Mouse (Mus musculus) small intestine, adult 2 months (tissue): ENCODE results near the gene Wrb. TPM values are rescaled to one million over a fixed set of nuclear protein-coding genes. Genes with fewer than 3 reads are reported as not detected.
A peak's percentile ranks its signal among the peaks of the same experiment; 100 is the strongest.

Experiments used
- H3K27ac ChIP-seq: fragments of 200-500 bp; 2 replicates; pipeline ENCODE4 v1.5.1; 2012; ENCODE audit warnings: low read depth, low read length, control low read depth, inconsistent platforms; ENCODE audit not compliant: insufficient read depth
- H3K27me3 ChIP-seq: fragments of 200-500 bp; 2 replicates; pipeline ENCODE4 v1.6.1; 2012; ENCODE audit warnings: mild to moderate bottlenecking, moderate library complexity, low read length, inconsistent platforms; ENCODE audit not compliant: control insufficient read depth, insufficient read depth
- H3K36me3 ChIP-seq: fragments of 200-500 bp; 2 replicates; pipeline ENCODE4 v1.6.1; 2012; ENCODE audit warnings: mild to moderate bottlenecking, low read length, control low read depth, inconsistent platforms; ENCODE audit not compliant: control insufficient read depth, insufficient read depth
- H3K4me1 ChIP-seq: fragments of 200-500 bp; 2 replicates; pipeline ENCODE4 v1.6.1; 2012; ENCODE audit warnings: low read length, inconsistent platforms, mixed read lengths; ENCODE audit not compliant: control insufficient read depth, insufficient read depth, insufficient read length
- H3K4me3 ChIP-seq: fragments of 200-500 bp; 2 replicates; pipeline ENCODE4 v1.5.1; 2012; ENCODE audit warnings: low read depth, mild to moderate bottlenecking, control low read depth, inconsistent platforms, low read length, moderate library complexity
- CTCF ChIP-seq: fragments of 200-500 bp; IDR thresholded peaks from 2 replicates; pipeline ENCODE4 v1.5.1; 2012; ENCODE audit warnings: low read depth, mild to moderate bottlenecking, control low read depth, inconsistent platforms, low read length, moderate library complexity, mixed read lengths; ENCODE audit not compliant: insufficient replicate concordance, insufficient read length; ENCODE audit errors: extremely low read depth
- POLR2A ChIP-seq: fragments of 200-500 bp; IDR thresholded peaks from 2 replicates; pipeline ENCODE4 v1.6.1; 2012; ENCODE audit warnings: low read depth, mild to moderate bottlenecking, control low read depth, inconsistent platforms, low read length, moderate library complexity
- WGBS: fragments of 180-500 bp; shearing (Covaris S2); methylation state at CpG from one replicate; pipeline ENCODE4 v1.1.7; 2018; 5-methylcytosine and 5-hydroxymethylcytosine counted together
- polyA plus RNA-seq: library from polyadenylated mRNA; depleted of rRNA; stranded (reverse); fragments of >200 nt; gene quantifications from 2 replicates; pipeline ENCODE4 v1.2.3, GENCODE M21; 2012

Gene Wrb
- polyA plus RNA-seq, 1 experiment = 15.5 TPM

GRCm38 (mm10) chr16:96158511-96159080 is 13.4 kb downstream of the Wrb start:
- Histone ChIP-seq H3K36me3 (no peaks in the 10 kb centered on the region), H3K4me1 (peaks cover 4% of the 10 kb centered on the region; the same call in 1 of the 2 replicates), H3K27ac (no peak overlapping the region), H3K27me3 (no peaks in the 10 kb centered on the region), H3K4me3 (peak overlapping the region; percentile 60)
- TF ChIP-seq CTCF = no peak
- no peak for TF ChIP-seq POLR2A
- 80% methylated on average over 12 of the region's 12 CpGs for WGBS

DNA sequence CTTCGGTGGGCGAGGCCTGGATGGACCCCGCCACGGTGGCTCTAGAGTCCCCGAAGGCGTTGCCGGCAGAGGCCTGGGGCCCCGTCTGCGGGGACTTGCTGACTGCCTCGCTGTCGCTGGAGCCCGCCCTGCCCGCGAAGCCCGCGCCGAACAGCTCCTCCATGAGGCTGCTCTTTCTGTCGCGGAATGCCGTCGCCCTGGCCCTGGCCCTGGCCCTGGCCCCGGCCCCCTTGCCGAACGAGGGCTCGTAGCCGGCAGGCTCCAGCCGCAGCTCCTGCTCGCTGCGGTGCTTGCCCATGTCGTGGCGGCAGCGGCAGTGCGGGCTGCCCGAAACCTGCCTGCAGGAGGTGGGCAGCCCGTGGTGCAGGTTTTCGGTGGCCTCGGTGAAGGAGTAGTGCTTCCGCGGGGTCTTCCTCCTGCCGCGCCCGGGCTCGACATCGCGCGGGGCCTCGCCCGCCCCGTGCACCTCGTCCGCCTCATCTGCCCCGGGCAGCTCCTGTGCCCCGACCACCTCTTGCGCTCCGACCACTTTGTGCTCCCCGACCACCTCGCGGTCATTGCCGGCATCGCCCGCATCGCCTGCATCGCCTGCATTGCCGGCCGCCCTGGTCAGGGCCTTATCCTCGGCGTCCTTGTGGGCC is 14.0 kb downstream of the Wrb start:
- Histone ChIP-seq H3K27ac (no peak overlapping the region), H3K36me3 (no peaks in the 10 kb centered on the region), H3K4me1 (peaks cover 4% of the 10 kb centered on the region; the same call in 1 of the 2 replicates), H3K4me3 (peak overlapping the region; percentile 60), H3K27me3 (no peaks in the 10 kb centered on the region)
- 1% methylated on average over 64 of the region's 67 CpGs for WGBS
- TF ChIP-seq POLR2A = no peak
- 0 out of 2 replicates have a peak, but pooled peaks have one; percentile 23 for TF ChIP-seq CTCF

- WGBS = 90% methylated on average over 20 of the region's 20 CpGs
- TF ChIP-seq POLR2A (no peak), CTCF (no peak)
- no peaks in the 10 kb centered on the region for H3K27me3 ChIP-seq
- no peak overlapping the region for H3K27ac ChIP-seq
- peak overlapping the region; percentile 60; the same call in 1 of the 2 replicates for H3K4me3 ChIP-seq
- H3K4me1 ChIP-seq = peaks cover 4% of the 10 kb centered on the region; the same call in 1 of the 2 replicates
- no peaks in the 10 kb centered on the region for H3K36me3 ChIP-seq
These were observed 14.7 kb downstream of the Wrb start for GRCm38 (mm10) chr16:96159794-96160346.

GRCm38 (mm10) chr16:96160927-96161326 is 15.7 kb downstream of the Wrb start:
- no peaks in the 10 kb centered on the region for H3K36me3 ChIP-seq
- no peak for TF ChIP-seq POLR2A
- TF ChIP-seq CTCF = no peak
- no peak overlapping the region for H3K4me3 ChIP-seq
- 80% methylated on average over 1 of the region's 1 CpGs for WGBS
- H3K27me3 ChIP-seq = no peaks in the 10 kb centered on the region
- no peak overlapping the region for H3K27ac ChIP-seq
- H3K4me1 ChIP-seq = peaks cover 4% of the 10 kb centered on the region; the same call in 1 of the 2 replicates

DNA sequence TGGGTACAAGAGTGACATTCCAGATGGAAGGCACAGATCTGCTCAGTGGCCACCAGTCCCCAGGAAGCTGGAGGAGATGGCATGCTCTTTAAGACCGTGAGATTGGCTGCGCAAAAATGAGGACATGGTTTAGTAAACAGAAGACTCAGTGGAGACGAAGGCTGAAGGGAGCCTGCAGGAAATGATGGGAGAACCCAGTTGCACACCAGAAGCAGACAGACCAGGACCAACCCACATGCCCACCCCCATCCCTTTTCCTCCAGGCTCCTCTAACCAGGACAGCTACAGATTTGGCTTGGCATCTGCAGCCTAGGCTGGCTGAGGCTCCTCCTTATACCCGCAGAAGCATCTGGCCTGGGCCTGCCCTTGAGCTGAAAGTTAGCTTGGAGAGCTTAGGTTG is 16.1 kb downstream of the Wrb start:
- Histone ChIP-seq H3K4me1 (peaks cover 4% of the 10 kb centered on the region; the same call in 1 of the 2 replicates), H3K27me3 (no peaks in the 10 kb centered on the region), H3K4me3 (no peak overlapping the region), H3K27ac (no peak overlapping the region), H3K36me3 (no peaks in the 10 kb centered on the region)
- TF ChIP-seq CTCF = no peak
- TF ChIP-seq POLR2A = no peak
- 91% methylated on average over 4 of the region's 4 CpGs for WGBS

DNA sequence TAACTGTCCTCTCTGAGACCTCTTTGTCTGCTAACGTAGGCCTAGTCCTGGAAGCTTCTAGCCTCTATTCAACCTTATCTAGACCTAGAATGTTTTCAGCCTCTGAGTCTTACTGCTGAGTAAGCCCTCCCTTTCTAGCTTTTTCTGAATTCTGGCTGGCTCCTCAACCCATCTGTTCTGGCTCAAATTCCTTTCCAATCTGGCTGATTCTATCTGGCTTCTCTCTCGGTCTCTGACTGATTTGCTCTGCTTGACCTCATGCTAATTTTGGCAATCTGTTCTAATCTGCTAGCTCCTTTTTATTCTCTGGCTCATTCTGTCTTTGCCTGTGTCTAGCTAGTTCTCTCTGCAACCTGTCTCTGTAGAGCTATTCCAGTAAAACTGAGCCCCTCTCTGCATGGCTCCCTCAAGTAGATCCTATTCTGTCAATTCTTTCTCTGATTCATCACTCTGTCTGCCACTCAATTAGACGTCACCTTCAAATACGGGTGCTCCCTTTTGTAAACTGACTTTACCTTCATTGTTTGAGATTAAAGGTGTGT is 20.6 kb downstream of the Wrb start:
- Histone ChIP-seq H3K27ac (no peak overlapping the region), H3K36me3 (no peaks in the 10 kb centered on the region), H3K4me3 (no peak overlapping the region), H3K27me3 (no peaks in the 10 kb centered on the region), H3K4me1 (no peaks in the 10 kb centered on the region)
- no peak for TF ChIP-seq POLR2A
- TF ChIP-seq CTCF = no peak
- 77% methylated on average over 4 of the region's 4 CpGs for WGBS

DNA sequence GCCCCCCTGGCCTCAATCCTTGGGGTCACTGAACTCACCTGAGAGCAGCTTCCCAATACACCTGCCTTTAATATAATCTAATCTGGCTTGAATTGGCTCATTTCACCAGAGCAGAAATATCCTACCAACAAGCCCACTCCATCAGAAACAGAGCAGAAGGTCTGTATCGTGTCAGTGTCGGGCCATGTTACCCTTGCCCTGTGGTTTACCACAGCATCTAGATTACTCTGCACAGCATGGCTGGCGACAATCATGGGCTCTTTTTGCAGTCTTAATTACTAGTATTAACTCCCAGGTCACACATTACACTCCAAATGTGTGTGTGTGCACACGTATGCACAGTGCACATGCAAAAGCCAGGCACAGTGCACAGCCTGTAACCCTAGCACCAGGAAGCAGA is 23.6 kb downstream of the Wrb start:
- no peaks in the 10 kb centered on the region for H3K27me3 ChIP-seq
- 82% methylated on average over 4 of the region's 4 CpGs for WGBS
- no peaks in the 10 kb centered on the region for H3K4me1 ChIP-seq
- no peaks in the 10 kb centered on the region for H3K36me3 ChIP-seq
- no peak overlapping the region for H3K4me3 ChIP-seq
- TF ChIP-seq POLR2A (no peak), CTCF (no peak)
- H3K27ac ChIP-seq = no peak overlapping the region
